Mouse (Mus musculus): Measurements from ENCODE around the gene Rtbdn.

- no peak for TF ChIP-seq CTCF (conservative IDR thresholded peaks at IDR 0.05; ENCODE audit: low read length)
- TF ChIP-seq NANOG (IDR thresholded peaks at IDR 0.05; ENCODE audit: borderline replicate concordance, low read length): no peak
- no peak for TF ChIP-seq POU5F1 (IDR thresholded peaks at IDR 0.05; ENCODE audit: borderline replicate concordance, low read length)
These were observed 21.9 kb downstream of the Rtbdn start for GRCm38 (mm10) chr8:84968650-84969049.
